Mouse (Mus musculus): ENCODE results near the gene Tnfrsf4.

Tnfrsf4 gene

DNA sequence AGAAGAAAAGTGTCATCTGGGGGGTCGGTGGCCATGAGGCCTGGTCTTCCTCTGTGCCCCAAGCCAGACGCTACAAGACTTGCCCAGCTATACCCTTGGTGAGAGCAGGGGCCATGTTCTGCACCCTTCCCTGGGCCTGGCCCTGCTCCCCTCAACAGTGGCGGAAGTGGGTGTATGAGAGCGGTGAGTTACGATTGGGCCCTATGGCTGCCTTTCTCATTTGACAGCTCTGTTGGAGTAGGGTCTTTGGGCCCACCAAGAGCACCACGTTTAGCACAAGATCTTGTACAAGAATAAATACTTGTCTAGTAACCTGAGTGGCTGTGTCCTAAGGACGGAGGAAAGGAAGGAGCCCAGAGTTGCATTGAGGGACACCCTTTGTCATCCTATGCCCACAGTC is 14.9 kb downstream of the Tnfrsf4 start:
- no peak for DNase-seq (ENCODE audit: low read depth, low spot score)

DNA sequence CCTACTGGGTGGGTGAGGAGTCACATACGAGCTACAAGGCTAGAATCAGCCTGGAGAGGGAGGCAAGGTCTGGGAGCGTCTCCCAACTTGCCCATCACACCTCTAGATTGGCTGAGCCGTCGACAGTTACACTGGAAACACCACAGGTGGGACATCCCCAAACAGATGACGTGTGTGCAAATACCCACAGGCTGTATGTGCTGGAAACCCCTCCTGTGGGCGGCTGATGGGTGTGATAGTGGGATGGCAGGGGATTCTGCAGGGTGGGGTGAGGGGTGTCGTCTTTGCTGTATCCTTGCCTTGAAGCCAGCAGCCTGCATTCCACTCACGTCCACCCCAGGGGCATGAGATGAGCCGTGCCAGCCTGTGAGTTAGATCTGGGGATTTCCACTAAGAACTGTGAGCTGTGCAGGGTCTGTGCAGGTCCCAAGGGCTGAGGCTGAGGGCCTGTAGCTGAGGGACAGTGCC is 17.0 kb downstream of the Tnfrsf4 start:
- DNase-seq (ENCODE audit: low read depth, low spot score): no peak

DNA sequence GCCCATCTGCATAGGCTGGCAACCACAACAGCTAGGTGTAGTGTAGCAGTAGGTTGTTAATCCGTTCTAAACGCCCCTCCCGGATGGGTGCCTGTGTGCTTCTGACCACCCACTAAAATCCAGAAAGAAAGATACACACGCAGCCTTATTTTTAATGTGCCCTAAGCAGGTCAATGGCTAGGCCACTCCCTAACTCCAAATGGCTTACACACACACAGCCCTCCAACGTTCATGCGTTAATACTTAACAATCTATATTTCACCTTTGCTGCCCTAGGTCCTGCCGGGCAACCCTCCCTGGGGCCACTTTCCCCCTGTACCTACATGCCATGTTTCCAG is 17.6 kb downstream of the Tnfrsf4 start:
- DNase-seq (ENCODE audit: low read depth, low spot score): no peak

DNA sequence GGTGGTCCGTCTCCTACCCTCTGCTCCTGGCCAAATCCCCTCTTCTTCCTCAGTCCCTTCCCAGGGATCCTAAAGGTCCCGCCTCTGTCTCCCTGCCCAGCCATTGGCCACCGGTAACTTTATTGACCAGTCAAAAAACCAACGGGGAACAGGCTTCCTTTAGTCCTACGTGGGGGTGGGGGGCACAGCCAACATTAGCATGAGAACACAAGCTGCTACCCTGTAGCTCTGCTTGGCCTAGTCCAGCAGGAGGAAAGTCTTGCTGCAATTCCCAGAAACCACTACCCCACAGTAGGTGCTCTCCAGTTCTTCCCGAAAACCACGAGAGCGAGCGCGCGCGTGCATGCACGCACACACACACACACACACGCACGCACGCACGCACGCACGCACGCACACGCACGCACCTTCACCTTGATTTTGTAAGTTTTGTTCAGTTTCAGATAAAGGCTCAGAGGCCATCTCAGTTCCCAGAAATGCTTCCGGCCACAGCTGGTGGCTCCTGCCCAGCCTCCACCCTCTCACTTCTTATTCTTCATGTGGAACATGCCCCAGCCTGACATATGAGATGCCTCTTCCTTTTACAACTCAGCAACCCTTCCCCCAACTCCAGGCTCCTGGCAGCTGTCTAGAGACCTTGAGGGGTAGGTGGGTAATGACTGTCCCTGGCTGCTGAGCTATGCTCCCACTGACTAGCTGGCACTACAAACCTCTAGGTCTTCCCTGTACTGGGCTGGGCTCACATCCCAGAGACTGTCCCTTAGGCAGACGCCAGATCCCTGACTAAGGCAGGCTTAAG is 18.1 kb downstream of the Tnfrsf4 start:
- peak; percentile 68 for DNase-seq (ENCODE audit: low read depth, low spot score)

DNA sequence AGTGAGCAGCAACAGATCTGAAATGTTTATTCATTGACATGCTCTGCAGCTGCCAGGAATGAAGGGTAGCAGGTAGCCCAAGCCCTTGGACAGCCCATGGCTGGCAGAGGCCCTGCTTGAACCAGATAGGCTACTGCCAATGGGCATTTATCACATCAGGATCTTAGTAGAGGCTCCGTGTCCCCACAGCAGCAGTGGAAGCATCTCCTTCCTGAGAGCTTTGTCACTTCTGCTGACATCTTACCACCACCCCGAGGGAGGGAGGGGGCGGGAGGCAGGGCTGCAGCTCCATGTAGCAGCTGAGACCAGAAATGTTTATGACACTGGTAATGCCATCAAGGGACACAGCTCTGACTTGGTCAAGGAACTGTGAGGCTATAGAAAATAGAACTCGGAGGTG is 19.2 kb downstream of the Tnfrsf4 start:
- DNase-seq (ENCODE audit: low read depth, low spot score): no peak

- no peak for DNase-seq (ENCODE audit: low read depth, low spot score)
Observed at GRCm38 (mm10) chr4:156033476-156034119, 20.0 kb downstream of the Tnfrsf4 start.

- DNase-seq (ENCODE audit: low read depth, low spot score): no peak
Observed at GRCm38 (mm10) chr4:156034301-156034700, 20.7 kb downstream of the Tnfrsf4 start.

- DNase-seq (ENCODE audit: low read depth, low spot score): no peak
Observed at GRCm38 (mm10) chr4:156034901-156035300, 21.3 kb downstream of the Tnfrsf4 start.

DNA sequence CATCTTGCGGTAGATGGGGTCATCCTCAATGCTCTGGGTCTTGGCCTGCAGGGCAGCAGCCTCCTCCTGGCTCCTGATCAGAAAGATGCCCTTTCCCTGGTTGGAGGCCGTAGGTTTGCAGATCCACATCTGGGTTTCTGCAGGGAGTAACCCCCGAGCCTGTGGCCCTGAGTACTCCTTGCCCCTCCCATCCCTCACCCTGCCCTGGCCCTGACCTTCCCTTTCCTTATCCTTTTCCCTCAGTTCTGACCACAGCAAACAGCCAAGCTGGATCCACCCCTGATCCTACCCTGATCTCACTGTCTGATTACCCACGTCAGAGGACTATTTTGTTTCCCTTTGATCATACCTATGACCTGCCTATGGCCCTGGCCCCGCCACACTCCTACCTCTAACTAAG is 31.1 kb downstream of the Tnfrsf4 start:
- DNase-seq (ENCODE audit: low read depth, low spot score): no peak

- DNase-seq (ENCODE audit: low read depth, low spot score): no peak
Observed at GRCm38 (mm10) chr4:156049779-156050178, 36.1 kb downstream of the Tnfrsf4 start.

DNA sequence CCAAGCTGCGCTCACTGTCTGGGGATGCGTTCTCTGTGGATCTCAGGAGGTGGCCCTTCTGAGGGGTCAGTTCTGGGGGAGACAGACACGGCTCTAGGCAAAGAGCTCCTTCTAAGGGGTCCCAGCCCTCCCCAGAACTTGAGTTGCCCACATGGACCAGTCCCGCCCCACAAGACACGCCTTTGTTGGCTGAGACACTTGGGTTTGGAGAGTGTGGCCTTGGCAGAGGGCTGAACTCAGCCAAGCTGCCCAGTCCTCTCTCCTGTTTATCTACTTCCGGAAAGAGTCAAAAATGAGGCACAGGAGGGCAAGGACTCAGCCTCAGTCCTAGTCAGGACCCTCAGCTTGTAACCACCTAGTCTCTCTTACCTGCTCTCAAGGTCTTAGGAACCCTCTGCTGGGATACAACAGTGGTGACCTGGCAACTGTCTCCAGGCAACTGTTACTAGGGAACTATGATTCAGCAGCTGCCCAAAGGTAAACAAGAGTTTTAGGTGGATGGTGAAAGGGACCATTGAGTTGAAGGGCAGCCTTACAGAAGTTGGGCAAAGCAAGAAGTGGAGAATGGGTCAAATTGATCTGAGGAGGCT is 36.8 kb downstream of the Tnfrsf4 start:
- DNase-seq (ENCODE audit: low read depth, low spot score): no peak

DNA sequence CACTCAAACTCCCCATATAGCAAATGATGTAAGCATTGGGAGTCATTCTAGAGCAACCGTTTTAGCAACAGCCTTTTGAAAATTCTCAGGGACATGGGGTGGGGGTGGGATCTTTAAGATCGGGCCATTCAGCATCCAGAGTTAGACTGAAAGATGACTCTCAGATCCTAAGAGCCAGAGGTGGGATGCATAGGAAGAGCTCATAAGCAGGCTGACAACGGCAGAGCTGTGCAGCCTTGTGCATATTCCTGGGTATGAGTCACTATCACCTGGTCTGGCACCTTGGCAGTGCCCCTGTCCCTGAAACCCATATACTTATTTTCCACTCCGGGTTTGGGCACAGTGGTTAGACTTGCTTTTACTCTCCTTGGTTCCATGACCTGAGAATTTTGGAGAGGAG is 39.5 kb downstream of the Tnfrsf4 start:
- no peak for DNase-seq (ENCODE audit: low read depth, low spot score)

DNA sequence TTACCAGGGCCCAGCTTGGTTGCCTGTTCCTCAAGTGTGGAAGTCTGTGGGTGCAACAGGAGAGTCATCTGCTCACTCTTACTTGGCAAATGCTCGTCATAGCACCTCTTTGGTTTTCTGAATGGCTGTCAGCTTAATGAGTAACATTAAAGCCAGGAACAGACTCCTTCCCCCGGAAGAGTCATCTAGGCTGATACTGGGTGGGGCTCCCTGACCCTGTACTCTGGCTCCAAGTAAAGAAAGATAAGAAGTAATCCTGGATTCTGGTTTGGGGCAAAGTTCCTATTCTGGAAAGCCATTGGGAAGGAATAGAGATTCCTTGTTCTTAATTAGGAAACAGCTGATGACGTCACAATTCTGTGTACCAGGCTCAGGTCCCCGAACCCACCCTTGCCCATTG is 40.5 kb downstream of the Tnfrsf4 start:
- no peak for DNase-seq (ENCODE audit: low read depth, low spot score)

- no peak for DNase-seq (ENCODE audit: low read depth, low spot score)
Observed at GRCm38 (mm10) chr4:156054606-156055005, 41.0 kb downstream of the Tnfrsf4 start.

- DNase-seq (ENCODE audit: low read depth, low spot score): no peak
Observed at GRCm38 (mm10) chr4:156055173-156055572, 41.5 kb downstream of the Tnfrsf4 start.

DNA sequence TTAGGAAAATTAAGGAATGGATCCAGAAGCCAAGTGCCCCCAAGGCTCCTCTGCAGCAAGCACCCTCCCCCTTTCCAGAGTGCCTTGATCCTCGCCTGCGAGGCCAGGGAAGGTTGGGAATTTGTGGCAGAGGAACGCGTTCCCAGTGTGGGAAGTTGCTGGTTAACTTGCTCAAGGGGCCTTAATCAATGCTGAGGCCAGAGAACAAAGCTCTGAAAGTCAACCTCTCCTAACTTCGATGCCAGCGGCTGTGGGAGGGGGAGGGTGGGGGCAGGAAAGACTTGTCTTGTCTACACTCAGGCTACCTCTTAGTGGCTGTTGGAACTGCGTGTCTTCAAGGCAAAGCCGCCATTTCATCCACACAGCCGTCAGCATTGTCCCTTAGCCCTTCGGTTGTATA is 44.1 kb downstream of the Tnfrsf4 start:
- no peak for DNase-seq (ENCODE audit: low read depth, low spot score)

GRCm38 (mm10) chr4:156058826-156059225 is 45.2 kb downstream of the Tnfrsf4 start:
- DNase-seq (ENCODE audit: low read depth, low spot score): no peak

- DNase-seq (ENCODE audit: low read depth, low spot score): no peak
Observed at GRCm38 (mm10) chr4:156059261-156059660, 45.6 kb downstream of the Tnfrsf4 start, which contains the start of gene Ttll10. TSS of gene Ttll10 (minus strand) at chr4:156059414.

- no peak for DNase-seq (ENCODE audit: low read depth, low spot score)
Observed at GRCm38 (mm10) chr4:156059713-156060112, 46.1 kb downstream of the Tnfrsf4 start.

GRCm38 (mm10) chr4:156063861-156064509 is 50.3 kb downstream of the Tnfrsf4 start:
- DNase-seq (ENCODE audit: low read depth, low spot score): no peak

GRCm38 (mm10) chr4:156064510-156064897 is 50.9 kb downstream of the Tnfrsf4 start:
- no peak for DNase-seq (ENCODE audit: low read depth, low spot score)

- no peak for DNase-seq (ENCODE audit: low read depth, low spot score)
Observed at GRCm38 (mm10) chr4:156065156-156065894, 51.7 kb downstream of the Tnfrsf4 start.

Measured in retina, adult 2 months (tissue).